Mouse (Mus musculus): ENCODE data around the gene Aacs. TPM values are rescaled to one million over a fixed set of nuclear protein-coding genes. Genes with fewer than 3 reads are reported as not detected.

The Aacs gene
- total and polyA plus RNA-seq, 3 experiments: 21.3 to 48.8 (median 39.8) TPM

DNA sequence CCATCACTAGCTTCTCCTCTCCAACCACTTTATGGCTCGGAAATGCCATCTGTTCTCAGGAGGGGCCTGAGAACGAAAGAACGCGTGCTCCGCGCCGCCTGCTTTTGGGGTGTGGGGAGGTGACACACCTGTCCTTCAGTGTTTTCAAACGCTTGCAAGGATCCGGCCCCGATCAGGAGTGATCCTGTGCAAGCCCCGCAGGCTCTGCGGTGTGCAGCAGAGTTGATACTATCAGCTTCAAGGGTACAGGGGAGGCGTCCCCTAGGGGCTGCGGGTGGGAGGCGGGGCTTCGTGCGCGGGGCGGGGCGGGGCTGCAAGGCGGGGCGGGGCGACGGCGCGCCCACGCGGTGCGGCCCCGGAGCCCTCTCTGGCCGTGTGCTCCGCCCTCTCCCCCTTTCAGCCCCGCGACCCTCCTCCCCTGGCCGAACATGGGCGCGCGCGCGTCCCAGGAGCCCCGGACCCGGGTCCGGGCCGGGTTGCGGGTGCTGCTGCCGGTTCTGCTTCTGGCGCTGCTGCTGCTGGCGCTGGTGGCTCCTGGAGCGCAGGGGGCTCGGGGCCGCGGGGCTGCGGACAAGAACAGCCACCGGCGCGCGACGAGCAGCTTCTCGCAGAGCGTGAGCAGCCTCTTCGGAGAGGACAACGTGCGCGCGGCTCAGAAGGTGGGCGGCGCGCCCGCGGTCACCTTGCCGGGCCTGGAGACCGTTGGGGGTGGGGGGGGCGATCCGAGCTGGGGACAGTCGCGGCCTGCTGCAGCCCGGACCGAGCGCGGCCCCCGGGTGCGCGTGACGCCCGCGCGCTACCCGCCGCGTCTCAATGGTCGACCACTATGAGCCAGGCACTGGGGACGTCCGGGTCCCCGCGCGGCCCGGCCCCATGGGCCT lies 34.1 kb upstream of the Aacs start, which contains the start of gene Bri3bp (continued):
- TF ChIP-seq ZMIZ1 (IDR thresholded peaks at IDR 0.05; ENCODE audit: low read depth, low read length): peak; percentile 72
- no peak for TF ChIP-seq POLR2AphosphoS2 (IDR thresholded peaks at IDR 0.05; ENCODE audit: low read depth, low read length)
- TF ChIP-seq NELFE (IDR thresholded peaks at IDR 0.05; ENCODE audit: low read depth, low read length): peak; percentile 73
- TF ChIP-seq POLR2A (IDR thresholded peaks at IDR 0.05; ENCODE audit: low read depth, low read length): peak; percentile 70; the same call in 1 of the 2 replicates
- no peak for TF ChIP-seq JUND (conservative IDR thresholded peaks at IDR 0.05; ENCODE audit: low read depth, low read length)
- TF ChIP-seq CHD1 (IDR thresholded peaks at IDR 0.05; ENCODE audit: low read depth, low read length): no peak
- no peak for TF ChIP-seq RCOR1 (conservative IDR thresholded peaks at IDR 0.05; ENCODE audit: low read depth, low read length)

DNA sequence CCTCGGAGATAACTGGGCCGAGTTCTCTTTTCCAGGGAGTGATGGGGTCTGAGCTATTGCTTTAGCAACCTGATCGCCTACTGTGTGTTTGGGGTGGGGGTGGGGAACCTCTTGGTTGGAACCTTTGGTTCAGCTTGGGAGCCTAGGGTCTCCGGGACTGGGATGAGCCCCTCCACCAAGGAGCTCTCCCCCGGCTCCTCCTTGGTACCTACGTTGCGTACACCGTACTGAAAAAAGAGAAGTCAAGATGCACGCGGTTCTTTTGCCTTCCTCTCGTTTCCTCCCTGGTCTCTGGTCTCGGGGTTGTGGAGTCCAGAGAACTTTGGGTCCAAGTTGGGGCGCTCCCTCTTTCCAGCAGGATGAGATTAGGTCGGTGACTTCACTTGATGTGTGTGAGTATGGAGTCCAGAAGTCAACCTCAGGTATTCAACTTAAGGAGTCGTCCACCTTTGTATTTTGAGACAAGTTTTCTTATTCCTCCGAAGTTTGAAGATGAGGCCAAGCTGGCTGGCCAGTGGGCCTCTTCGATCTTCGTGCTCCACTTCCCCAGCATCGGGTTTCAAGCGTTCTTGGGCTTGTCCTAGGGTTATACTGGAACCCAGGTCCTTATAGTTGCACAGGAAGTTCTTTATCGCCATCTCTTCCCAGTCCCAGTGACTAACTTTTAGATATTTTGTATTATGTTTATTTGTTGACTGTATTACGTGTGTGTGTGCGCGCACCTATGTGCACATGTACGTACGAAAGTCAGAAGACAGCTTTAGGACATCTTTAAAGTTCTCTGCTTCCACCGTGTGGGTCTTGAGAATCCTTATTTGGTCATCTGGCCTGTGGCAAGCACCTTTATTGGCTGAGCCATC lies 33.2 kb upstream of the Aacs start:
- in situ Hi-C loops (cut with MboI; ENCODE audit: low pct_ligation_motif_present, low pct_unique_long_range_greater_than_20kb, low sequenced_read_pairs) (no loop called here), dilution Hi-C loops (cut with MboI; ENCODE audit: extremely low pct_ligation_motif_present, extremely low pct_unique_long_range_greater_than_20kb, low sequenced_read_pairs) (no loop called here)
- peak overlapping the region; percentile 72 for H3K4me2 ChIP-seq (ENCODE audit: insufficient read depth, low read depth, poor library complexity, severe bottlenecking)
- H3K27me3 ChIP-seq (replicated peaks): no peaks in the 10 kb centered on the region
- peaks cover 53% of the 10 kb centered on the region for H3K79me2 ChIP-seq (replicated peaks; ENCODE audit: control insufficient read depth, extremely low read depth, insufficient read depth, poor library complexity, severe bottlenecking)
- H3K4me1 ChIP-seq (ENCODE audit: control insufficient read depth in 1 of 2, insufficient read depth in 2 of 2): peaks cover 3 to 43% of the 10 kb centered on the region in 2 experiments; a peak in 3 of 4 replicates
- H3K27ac ChIP-seq (ENCODE audit: insufficient read depth, low read depth): no peak overlapping the region
- 0 out of 2 replicates have a peak, but pooled peaks have one; percentile 17 for TF ChIP-seq CHD2 (IDR thresholded peaks at IDR 0.05; ENCODE audit: low read length)
- peak; percentile 64; the same call in 1 of the 2 replicates for TF ChIP-seq SIN3A (IDR thresholded peaks at IDR 0.05; ENCODE audit: low read length)
- TF ChIP-seq MYC (IDR thresholded peaks at IDR 0.05; ENCODE audit: low read depth, low read length): peak; percentile 77
- peak; percentile 72; the same call in 1 of the 2 replicates for TF ChIP-seq MAX (IDR thresholded peaks at IDR 0.05; ENCODE audit: low read length)
- 0 out of 2 replicates have a peak, but pooled peaks have one; percentile 23 for TF ChIP-seq TCF12 (IDR thresholded peaks at IDR 0.05; ENCODE audit: low read depth, low read length)
- no peak for TF ChIP-seq RAD21 (IDR thresholded peaks at IDR 0.05; ENCODE audit: low read depth, low read length)
- TF ChIP-seq BHLHE40 (IDR thresholded peaks at IDR 0.05; ENCODE audit: low read depth, low read length): no peak
- TF ChIP-seq USF2 (conservative IDR thresholded peaks at IDR 0.05; ENCODE audit: low read depth, low read length): no peak
- TF ChIP-seq ELF1 (IDR thresholded peaks at IDR 0.05; ENCODE audit: low read depth, low read length): 0 out of 2 replicates have a peak, but pooled peaks have one; percentile 18
- no peak for TF ChIP-seq NELFE (IDR thresholded peaks at IDR 0.05; ENCODE audit: low read depth, low read length)
- TF ChIP-seq EP300 (IDR thresholded peaks at IDR 0.05; ENCODE audit: low read length): 0 out of 2 replicates have a peak, but pooled peaks have one; percentile 29
- TF ChIP-seq MXI1 (IDR thresholded peaks at IDR 0.05; ENCODE audit: low read depth, low read length): peak; percentile 18; the same call in 1 of the 2 replicates
- TF ChIP-seq UBTF (IDR thresholded peaks at IDR 0.05; ENCODE audit: low read depth, low read length): no peak
- TF ChIP-seq MEF2A (IDR thresholded peaks at IDR 0.05; ENCODE audit: borderline replicate concordance, low read depth, low read length): 0 out of 2 replicates have a peak, but pooled peaks have one; percentile 20
- peak; percentile 80 for TF ChIP-seq ZKSCAN1 (IDR thresholded peaks at IDR 0.05; ENCODE audit: borderline replicate concordance, low read depth, low read length)
- TF ChIP-seq HCFC1 (IDR thresholded peaks at IDR 0.05; ENCODE audit: low read depth, low read length): peak; percentile 20; the same call in 1 of the 2 replicates
- DNase-seq (ENCODE audit: extremely low read depth): peak; percentile 50
- peak overlapping the region; percentile 84 for H3K9ac ChIP-seq (ENCODE audit: insufficient read depth, low read depth)
- H3K9me3 ChIP-seq (replicated peaks; ENCODE audit: low read length): peaks cover 2% of the 10 kb centered on the region
- peak overlapping the region; percentile 83 to 94 (median 87) for H3K4me3 ChIP-seq (replicated peaks in 1 of 3; ENCODE audit: low read depth in 2 of 3, low read length in 2 of 3, poor library complexity in 1 of 3)
- peaks cover 6 to 39% of the 10 kb centered on the region in 2 experiments for H3K36me3 ChIP-seq (replicated peaks in 1 of 2; ENCODE audit: control insufficient read depth in 1 of 2, insufficient read depth in 1 of 2, low read length in 1 of 2)
